In genomic region chr2:117765572-117765971, GRCm38 (mm10) we compare ENCODE assay signal across 11 mouse cellular contexts.
"Had no signal": no experiment of that assay in that cellular context is flagged by ENCODE, and none has a peak within 500 bp of the region (broad histone marks: within the 10 kb centered on the region; RNA-seq: fewer than 3 reads in every experiment).

No protein-coding gene starts in this region.

- ATAC-seq: inflammation-experienced regulatory T-cells, adult 6 months; liver, embryonic 12.5 days had no signal

- H3K4me2 ChIP-seq: limb, embryonic 15.5 days; liver, embryonic 12.5 days; neural tube, embryonic 15.5 days had no signal

- H3K36me3 ChIP-seq: limb, embryonic 15.5 days; liver, embryonic 12.5 days; midbrain, embryonic 10.5 days; neural tube, embryonic 15.5 days had no signal

- DNase-seq: kidney, adult 2 months; kidney, postnatal 10 days; lung, postnatal 36 days; midbrain, embryonic 14.5 days; thymus, postnatal 4 days had no signal

- H3K9ac ChIP-seq: limb, embryonic 15.5 days; liver, embryonic 12.5 days; neural tube, embryonic 15.5 days had no signal

- H3K9me3 ChIP-seq: limb, embryonic 15.5 days; liver, embryonic 12.5 days; midbrain, embryonic 10.5 days; neural tube, embryonic 15.5 days had no signal

- H3K4me1 ChIP-seq: liver, embryonic 12.5 days; midbrain, embryonic 10.5 days; neural tube, embryonic 15.5 days had no signal

- H3K27ac ChIP-seq: limb, embryonic 15.5 days; liver, embryonic 12.5 days; midbrain, embryonic 10.5 days; neural tube, embryonic 15.5 days had no signal

- H3K27me3 ChIP-seq: limb, embryonic 15.5 days; liver, embryonic 12.5 days; neural tube, embryonic 15.5 days had no signal

- H3K4me3 ChIP-seq: limb, embryonic 15.5 days; liver, embryonic 12.5 days; midbrain, embryonic 10.5 days; myocyte; neural tube, embryonic 15.5 days had no signal
